ENCODE assay signal across 9 mouse cellular contexts in the genomic region with DNA sequence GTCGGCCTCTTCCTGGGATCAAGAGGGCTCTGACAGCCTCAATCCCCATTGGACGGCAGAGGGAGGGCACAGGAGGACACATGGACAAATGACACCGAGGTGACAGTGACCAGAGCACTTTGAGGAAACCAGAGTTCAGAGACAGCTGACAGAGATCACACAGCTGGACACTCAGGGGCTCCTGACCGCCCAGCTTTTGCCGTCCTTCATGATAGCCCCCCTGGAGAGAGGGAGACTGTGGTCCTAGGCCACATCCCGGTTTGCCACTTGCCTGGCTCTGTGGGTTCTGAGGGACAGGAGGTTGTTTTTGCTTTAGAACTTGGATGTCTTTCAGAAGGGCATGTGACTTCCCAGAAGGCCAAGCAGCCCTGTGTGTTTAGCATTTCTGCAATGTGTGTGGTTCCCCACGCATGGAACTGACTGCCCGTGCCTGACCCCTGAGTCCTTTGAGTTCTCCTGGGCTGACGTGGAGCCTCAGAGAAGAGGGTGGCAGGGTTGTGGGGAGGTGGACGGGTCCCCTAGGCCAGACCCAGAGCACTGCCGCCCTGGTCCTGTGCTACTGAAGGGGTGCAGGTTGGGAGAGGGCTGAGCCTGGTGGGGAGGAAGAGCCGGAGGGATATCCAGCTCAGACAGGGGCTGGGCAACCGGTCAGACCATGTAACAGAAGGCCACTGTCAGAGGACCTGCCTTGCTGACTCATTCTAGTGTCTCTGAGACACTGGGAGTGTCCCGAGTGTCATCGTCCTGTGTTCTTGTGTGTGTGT. TPM values are rescaled to one million over a fixed set of nuclear protein-coding genes. Genes with fewer than 3 reads are reported as not detected.
DNase-seq lines count a peak whose midpoint lies in the region; ATAC-seq lines count a peak whose summit lies in the region.
"Had no signal": no experiment of that assay in that cellular context is flagged by ENCODE, and none has a peak within 500 bp of the region (broad histone marks: within the 10 kb centered on the region; RNA-seq: fewer than 3 reads in every experiment).

No protein-coding gene starts in this region.

- peak overlapping the region; percentile 49; the same call in 1 of the 2 replicates for H3K27ac ChIP-seq in heart, embryonic 13.5 days (replicated peaks)
- peak overlapping the region; percentile 54; the same call in 1 of the 2 replicates for H3K27ac ChIP-seq in liver, embryonic 12.5 days
- H3K27ac ChIP-seq in neural tube, embryonic 15.5 days (replicated peaks), result no peak overlapping the region
- H3K27ac ChIP-seq in midbrain, embryonic 11.5 days (ENCODE audit: low read depth, low read length), result no peak overlapping the region

- WGBS in heart, embryonic 13.5 days, result 41% methylated on average over 15 of the region's 15 CpGs
- WGBS in liver, embryonic 12.5 days (ENCODE audit: insufficient replicate concordance), result 51% methylated on average over 15 of the region's 15 CpGs
- WGBS in neural tube, embryonic 15.5 days, result 67% methylated on average over 15 of the region's 15 CpGs
- 68% methylated on average over 15 of the region's 15 CpGs for WGBS in midbrain, embryonic 11.5 days

- peak; percentile 37 to 40 for DNase-seq in urinary bladder, postnatal 36 days (ENCODE audit: low spot score in 2 of 2)
- DNase-seq in urinary bladder, adult 2 months (ENCODE audit: low spot score), result no peak
- DNase-seq in midbrain, embryonic 11.5 days (ENCODE audit: low spot score, missing footprints), result no peak
- no peak for DNase-seq in left cerebral cortex, adult 9 months (ENCODE audit: low spot score in 2 of 2)
- DNase-seq in embryo, embryonic 10.5 days (ENCODE audit: low spot score), result no peak
- DNase-seq: retina, postnatal 1 day had no signal

- H3K9ac ChIP-seq in heart, embryonic 13.5 days, result peak overlapping the region; percentile 58
- H3K9ac ChIP-seq in liver, embryonic 12.5 days, result no peak overlapping the region; the same call in 1 of the 2 replicates
- H3K9ac ChIP-seq in neural tube, embryonic 15.5 days (replicated peaks), result no peak overlapping the region
- no peak overlapping the region for H3K9ac ChIP-seq in midbrain, embryonic 11.5 days (ENCODE audit: low read length)

- H3K9me3 ChIP-seq in heart, embryonic 13.5 days, result no peaks in the 10 kb centered on the region
- no peaks in the 10 kb centered on the region for H3K9me3 ChIP-seq in liver, embryonic 12.5 days (replicated peaks)
- no peaks in the 10 kb centered on the region for H3K9me3 ChIP-seq in neural tube, embryonic 15.5 days (replicated peaks)
- no peaks in the 10 kb centered on the region for H3K9me3 ChIP-seq in midbrain, embryonic 11.5 days (ENCODE audit: control insufficient read depth, low read length)

- peaks cover 39% of the 10 kb centered on the region for H3K4me1 ChIP-seq in heart, embryonic 13.5 days
- peaks cover 51% of the 10 kb centered on the region for H3K4me1 ChIP-seq in liver, embryonic 12.5 days
- H3K4me1 ChIP-seq in neural tube, embryonic 15.5 days, result peaks cover 17% of the 10 kb centered on the region
- peaks cover 4% of the 10 kb centered on the region for H3K4me1 ChIP-seq in midbrain, embryonic 11.5 days (ENCODE audit: control insufficient read depth, insufficient read depth, low read length)

- H3K4me2 ChIP-seq in heart, embryonic 13.5 days, result no peak overlapping the region
- H3K4me2 ChIP-seq in liver, embryonic 12.5 days, result no peak overlapping the region
- no peak overlapping the region for H3K4me2 ChIP-seq in neural tube, embryonic 15.5 days
- no peak overlapping the region for H3K4me2 ChIP-seq in midbrain, embryonic 11.5 days

- ATAC-seq in heart, embryonic 13.5 days (ENCODE audit: extremely low read depth, insufficient number of reproducible peaks, low FRiP score, low TSS enrichment), result no peak
- ATAC-seq in liver, embryonic 12.5 days, result peak; percentile 21; the same call in 1 of the 2 replicates
- ATAC-seq in neural tube, embryonic 15.5 days (ENCODE audit: low FRiP score), result no peak
- no peak for ATAC-seq in midbrain, embryonic 11.5 days (ENCODE audit: low FRiP score)

- no peak overlapping the region for H3K4me3 ChIP-seq in heart, embryonic 13.5 days
- H3K4me3 ChIP-seq in liver, embryonic 12.5 days, result no peak overlapping the region
- H3K4me3 ChIP-seq in neural tube, embryonic 15.5 days (replicated peaks), result no peak overlapping the region
- no peak overlapping the region for H3K4me3 ChIP-seq in midbrain, embryonic 11.5 days (ENCODE audit: low read depth, low read length)

- H3K27me3 ChIP-seq in heart, embryonic 13.5 days (replicated peaks), result peaks cover 6% of the 10 kb centered on the region; the same call in 1 of the 2 replicates
- H3K27me3 ChIP-seq in liver, embryonic 12.5 days (replicated peaks), result no peaks in the 10 kb centered on the region; the same call in 1 of the 2 replicates
- H3K27me3 ChIP-seq in neural tube, embryonic 15.5 days (replicated peaks), result no peaks in the 10 kb centered on the region; the same call in 1 of the 2 replicates
- H3K27me3 ChIP-seq in midbrain, embryonic 11.5 days (ENCODE audit: control insufficient read depth, insufficient read depth, low read length), result peaks cover 9% of the 10 kb centered on the region

- H3K36me3 ChIP-seq in heart, embryonic 13.5 days, result no peaks in the 10 kb centered on the region
- peaks cover 7% of the 10 kb centered on the region for H3K36me3 ChIP-seq in liver, embryonic 12.5 days
- no peaks in the 10 kb centered on the region for H3K36me3 ChIP-seq in neural tube, embryonic 15.5 days
- no peaks in the 10 kb centered on the region for H3K36me3 ChIP-seq in midbrain, embryonic 11.5 days (ENCODE audit: control insufficient read depth, insufficient read depth, low read length)

RNA-seq across cellular contexts. Expression of gene Slc8b1, which starts 5.4 kb away (rescaled TPM):
- polyA plus RNA-seq in urinary bladder, adult 2 months (2012; rRNA removed), result 28.8 and 30.9 TPM in 2 replicates
- 4.5 and 4.6 TPM in 2 replicates for polyA plus RNA-seq in heart, embryonic 13.5 days (2015; fragmentation: Nextera tagmentation; extraction: Ambion mirVana)
- polyA plus RNA-seq in liver, embryonic 12.5 days (2016; fragmentation: Nextera tagmentation; extraction: Ambion mirVana), result 4.2 and 6.0 TPM in 2 replicates
- 2.8 and 4.4 TPM in 2 replicates for polyA plus RNA-seq in neural tube, embryonic 15.5 days (2015; fragmentation: Nextera tagmentation; extraction: Ambion mirVana)
- polyA plus RNA-seq in midbrain, embryonic 11.5 days (2014; fragmentation: Nextera tagmentation; extraction: Ambion mirVana), result 1.3 and 1.8 TPM in 2 replicates

RNA-seq across cellular contexts. Expression of gene Plbd2, which starts 13.0 kb away (rescaled TPM):
- 29.2 and 38.3 TPM in 2 replicates for polyA plus RNA-seq in urinary bladder, adult 2 months (2012; rRNA removed)
- polyA plus RNA-seq in heart, embryonic 13.5 days (2015; fragmentation: Nextera tagmentation; extraction: Ambion mirVana), result 41.5 and 46.1 TPM in 2 replicates
- polyA plus RNA-seq in liver, embryonic 12.5 days (2016; fragmentation: Nextera tagmentation; extraction: Ambion mirVana), result 23.2 and 27.4 TPM in 2 replicates
- polyA plus RNA-seq in neural tube, embryonic 15.5 days (2015; fragmentation: Nextera tagmentation; extraction: Ambion mirVana), result 41.8 and 41.9 TPM in 2 replicates
- polyA plus RNA-seq in midbrain, embryonic 11.5 days (2014; fragmentation: Nextera tagmentation; extraction: Ambion mirVana), result 20.2 and 21.9 TPM in 2 replicates

RNA-seq across cellular contexts. Expression of gene Sds, which starts 40.1 kb away (rescaled TPM):
- not detected in 2 replicates for polyA plus RNA-seq in urinary bladder, adult 2 months (2012; rRNA removed)
- polyA plus RNA-seq in heart, embryonic 13.5 days (2015; fragmentation: Nextera tagmentation; extraction: Ambion mirVana), result 0.25 TPM in 1 of 2 replicates, not detected in the other
- not detected in 2 replicates for polyA plus RNA-seq in liver, embryonic 12.5 days (2016; fragmentation: Nextera tagmentation; extraction: Ambion mirVana)
- polyA plus RNA-seq in neural tube, embryonic 15.5 days (2015; fragmentation: Nextera tagmentation; extraction: Ambion mirVana), result not detected in 2 replicates
- polyA plus RNA-seq in midbrain, embryonic 11.5 days (2014; fragmentation: Nextera tagmentation; extraction: Ambion mirVana), result not detected in 2 replicates

RNA-seq across cellular contexts. Expression of gene Sdsl, which starts 43.8 kb away (rescaled TPM):
- 7.4 and 8.4 TPM in 2 replicates for polyA plus RNA-seq in urinary bladder, adult 2 months (2012; rRNA removed)
- polyA plus RNA-seq in heart, embryonic 13.5 days (2015; fragmentation: Nextera tagmentation; extraction: Ambion mirVana), result 10.9 and 11.3 TPM in 2 replicates
- 1.1 TPM in 2 replicates for polyA plus RNA-seq in liver, embryonic 12.5 days (2016; fragmentation: Nextera tagmentation; extraction: Ambion mirVana)
- polyA plus RNA-seq in neural tube, embryonic 15.5 days (2015; fragmentation: Nextera tagmentation; extraction: Ambion mirVana), result 7.9 TPM in 2 replicates
- 4.2 TPM in 2 replicates for polyA plus RNA-seq in midbrain, embryonic 11.5 days (2014; fragmentation: Nextera tagmentation; extraction: Ambion mirVana)

Comparison
In these comparisons a context has a peak if more than half of its experiments do, and no peak if none do; other contexts are left out.
1. DNase-seq: peak in urinary bladder, postnatal 36 days (2 of 2); none in urinary bladder, adult 2 months (single experiment), midbrain, embryonic 11.5 days (single experiment), left cerebral cortex, adult 9 months (0 of 2) and embryo, embryonic 10.5 days (single experiment).
2. H3K27ac ChIP-seq: peak in heart, embryonic 13.5 days (single experiment) and liver, embryonic 12.5 days (single experiment); none in neural tube, embryonic 15.5 days (single experiment) and midbrain, embryonic 11.5 days (single experiment).